Mouse (Mus musculus): ENCODE measurements around the gene Cebpz.

Cebpz gene

GRCm38 (mm10) chr17:78936466-78937228 is at the start of gene Cebpz, which contains the start of gene Ndufaf7:
Cebpz (minus strand) TSS chr17:78937066.
Ndufaf7 (plus strand) TSS chr17:78937136.
- DNase-seq (ENCODE audit: low spot score), result peak; percentile 98

DNA sequence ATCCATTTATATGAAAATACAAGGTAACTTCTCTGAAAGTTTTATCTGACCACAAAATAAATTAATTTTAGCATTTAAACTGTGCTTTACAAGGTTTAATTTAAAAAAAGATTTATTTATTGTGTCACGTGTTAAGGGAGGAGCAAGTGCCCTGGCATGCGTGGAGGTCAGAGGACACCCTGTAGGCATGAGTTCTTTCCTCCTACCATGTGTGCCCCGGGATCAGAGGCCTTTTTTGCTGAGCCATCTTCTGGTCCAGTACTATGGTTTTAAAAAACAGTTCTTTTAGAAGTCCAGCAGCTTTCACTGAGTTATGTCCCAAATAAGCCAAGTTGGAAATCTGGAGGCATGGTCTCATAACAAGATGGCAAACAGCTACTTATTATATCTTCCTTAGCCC is 46.9 kb upstream of the Cebpz start:
- no peak for DNase-seq (ENCODE audit: low spot score)

DNA sequence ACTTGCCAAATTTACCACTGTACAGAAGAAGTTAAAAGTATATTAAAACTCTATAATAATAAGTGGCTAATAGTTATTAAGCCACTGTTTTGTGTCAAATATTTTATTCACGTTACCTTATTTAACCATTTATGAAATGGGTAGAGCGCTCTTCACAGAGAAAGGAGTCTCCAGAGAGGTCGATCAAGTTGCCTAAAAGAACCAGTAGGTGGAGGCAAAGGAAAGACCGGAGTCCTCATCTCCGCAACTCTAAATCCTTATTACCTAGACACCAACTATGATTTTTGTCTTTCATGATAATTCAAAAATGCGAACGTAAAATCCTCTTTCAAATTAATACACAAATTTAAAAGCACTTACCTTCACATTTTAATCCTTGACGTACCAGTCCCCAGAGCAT is 46.3 kb upstream of the Cebpz start:
- no peak for DNase-seq (ENCODE audit: low spot score)

GRCm38 (mm10) chr17:78968500-78968899 is 31.6 kb upstream of the Cebpz start:
- DNase-seq (ENCODE audit: low spot score), result no peak

GRCm38 (mm10) chr17:78966092-78966883 is 29.4 kb upstream of the Cebpz start:
- DNase-seq (ENCODE audit: low spot score), result no peak

- peak; percentile 6 for DNase-seq (ENCODE audit: low spot score)
Measured at GRCm38 (mm10) chr17:78964387-78964786, 27.5 kb upstream of the Cebpz start.

DNA sequence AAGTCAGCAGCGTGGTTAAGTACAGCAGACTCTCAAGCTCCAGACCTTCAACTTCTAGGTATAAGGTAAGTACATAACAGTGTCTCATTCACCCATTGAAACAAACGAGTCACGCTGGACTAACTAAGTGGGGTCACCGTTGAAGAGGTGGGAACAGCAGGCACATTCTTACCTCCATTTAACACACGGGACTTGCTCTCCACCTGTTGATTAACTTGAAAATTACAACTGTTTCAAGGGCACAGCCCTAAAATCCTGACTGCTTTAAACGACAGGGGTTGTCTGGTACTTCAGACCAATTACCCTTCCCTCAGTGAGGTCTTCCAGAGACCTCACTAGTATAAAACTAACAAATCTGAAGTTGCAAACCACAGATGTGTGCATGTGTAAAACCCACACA is 22.6 kb upstream of the Cebpz start:
- no peak for DNase-seq (ENCODE audit: low spot score)

DNA sequence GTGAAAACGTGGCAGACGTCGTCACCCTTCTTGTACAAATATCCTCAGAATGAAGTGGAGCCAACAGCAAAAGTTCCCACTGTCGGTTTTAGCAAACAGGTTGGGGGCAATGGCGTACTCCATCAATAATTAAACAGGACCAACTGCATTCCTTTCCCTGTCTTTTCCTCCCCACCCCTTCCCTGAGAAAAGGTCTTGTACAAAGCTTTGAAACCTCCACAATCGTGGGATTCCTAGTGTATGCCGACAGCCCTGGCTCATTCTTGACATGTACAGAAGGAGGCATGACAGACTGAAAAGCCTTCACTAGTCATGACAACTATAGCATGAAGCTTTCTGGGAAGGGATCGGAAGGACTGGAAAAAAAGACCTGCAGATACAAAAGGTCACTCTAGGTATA is 16.4 kb upstream of the Cebpz start:
- DNase-seq (ENCODE audit: low spot score), result no peak

- no peak for DNase-seq (ENCODE audit: low spot score)
Measured at GRCm38 (mm10) chr17:78952070-78952469, 15.2 kb upstream of the Cebpz start.

- no peak for DNase-seq (ENCODE audit: low spot score)
Measured at GRCm38 (mm10) chr17:78951225-78951624, 14.4 kb upstream of the Cebpz start.

DNA sequence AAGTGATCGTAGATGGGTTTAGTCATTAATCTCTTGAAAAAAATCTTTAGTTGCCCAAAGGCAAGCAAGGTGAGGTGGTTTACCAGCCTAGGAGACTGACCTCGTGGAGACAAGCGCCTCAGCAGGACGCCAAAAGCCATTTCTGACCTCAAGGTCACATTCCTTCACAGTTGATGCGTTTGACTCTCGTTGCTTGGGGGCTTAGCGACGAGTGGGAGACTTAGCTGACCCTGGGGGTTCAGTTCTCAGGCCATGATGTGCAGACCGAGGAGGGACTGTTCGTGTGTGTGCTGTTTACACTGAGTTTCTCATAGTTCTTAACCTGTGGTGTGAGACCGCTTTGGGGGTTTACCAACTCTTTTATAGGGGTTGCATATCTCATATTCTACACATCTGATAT is 5.7 kb upstream of the Cebpz start:
- no peak for DNase-seq (ENCODE audit: low spot score)

DNA sequence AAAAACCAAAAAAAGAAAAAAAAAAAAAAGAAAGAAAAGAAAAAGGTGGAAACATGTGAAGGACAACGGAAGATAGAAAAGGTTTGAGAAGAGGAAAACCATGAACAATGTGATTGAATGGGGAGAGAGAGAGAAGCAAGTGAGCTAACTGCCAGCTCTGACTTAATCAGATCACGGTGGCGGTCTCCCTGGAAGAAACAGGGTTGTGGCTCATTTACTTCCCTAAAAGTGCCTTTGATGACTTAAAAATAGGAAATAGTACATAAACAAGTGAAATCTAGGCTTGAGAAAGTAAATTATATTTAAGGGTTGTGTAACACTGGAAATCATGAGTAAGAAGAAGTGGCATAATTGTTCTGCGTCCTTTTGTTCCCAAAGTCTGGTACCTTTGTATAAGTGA is 2.1 kb upstream of the Cebpz start:
- no peak for DNase-seq (ENCODE audit: low spot score)

GRCm38 (mm10) chr17:78937229-78937853 is 475 bp upstream of the Cebpz start:
- DNase-seq (ENCODE audit: low spot score), result no peak

- DNase-seq (ENCODE audit: low spot score), result no peak
Measured at GRCm38 (mm10) chr17:78935857-78936256, 1.0 kb downstream of the Cebpz start.

DNA sequence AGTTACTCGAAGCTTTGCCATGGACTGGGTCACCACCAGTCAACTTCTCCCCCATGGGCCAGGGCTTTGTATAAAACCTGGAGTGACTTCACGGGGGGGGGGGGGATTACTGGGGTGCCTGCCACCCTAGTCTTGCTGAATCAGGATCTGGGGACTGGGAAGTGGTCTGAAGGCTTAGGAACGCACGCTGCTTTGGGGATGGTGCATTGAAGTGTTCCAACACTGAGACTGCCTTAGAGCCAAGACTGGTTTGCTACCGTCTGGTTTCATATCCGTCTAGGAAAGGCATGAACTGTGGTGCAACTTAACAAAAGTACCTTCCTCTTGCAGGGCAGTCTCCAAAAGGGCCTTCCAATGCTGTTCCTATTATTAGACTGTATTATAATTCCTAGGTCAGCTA is 19.2 kb downstream of the Cebpz start:
- DNase-seq (ENCODE audit: low spot score), result no peak

DNA sequence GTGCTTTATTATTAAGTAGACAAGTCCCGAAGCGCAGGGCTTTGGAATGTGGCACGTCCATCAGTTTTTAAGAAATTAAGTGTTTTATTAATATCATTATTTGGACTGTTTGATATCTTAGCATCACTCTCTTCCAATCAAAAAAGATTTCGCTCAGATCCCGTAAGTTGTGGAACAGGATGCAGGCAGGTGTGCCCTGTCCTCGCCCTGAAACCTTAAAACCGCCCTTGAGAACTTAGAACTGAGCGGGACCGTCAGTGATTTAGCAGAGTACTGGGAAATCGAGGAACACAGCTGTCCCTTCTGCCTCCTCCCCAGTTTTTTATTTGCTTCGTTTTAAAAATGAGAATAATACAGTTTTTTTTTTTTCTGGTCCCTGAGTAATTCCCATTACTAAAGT is 20.0 kb downstream of the Cebpz start:
- no peak for DNase-seq (ENCODE audit: low spot score)

DNA sequence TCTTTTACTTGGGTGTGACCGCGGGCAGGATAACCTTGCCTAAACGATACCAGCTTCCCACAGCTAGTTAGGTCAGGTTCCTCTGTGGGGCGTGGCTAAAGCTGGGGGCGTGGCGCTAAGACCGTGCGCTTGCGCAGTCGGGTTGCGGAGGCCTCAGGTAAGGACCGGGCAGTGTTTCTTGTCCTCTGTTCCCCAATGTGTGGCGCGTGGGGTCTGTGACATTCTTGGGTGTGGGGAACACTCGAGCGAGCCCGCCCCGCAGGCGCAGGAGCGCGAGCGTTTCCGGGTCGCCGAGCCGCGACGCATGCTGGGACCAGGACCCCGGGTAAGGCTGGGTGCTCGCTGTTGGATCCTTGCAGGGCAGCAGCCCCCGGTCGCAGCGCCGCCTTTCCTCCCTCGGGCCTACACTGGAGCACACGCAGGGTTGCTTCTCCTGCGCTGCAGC is 20.5 kb downstream of the Cebpz start, which contains the start of gene Cebpzos:
TSS of gene Cebpzos (plus strand) at position 132 of the 445 bp plus-strand sequence.
- peak; percentile 85 for DNase-seq (ENCODE audit: low spot score)

- no peak for DNase-seq (ENCODE audit: low spot score)
Measured at GRCm38 (mm10) chr17:78915772-78916171, 21.1 kb downstream of the Cebpz start.

- DNase-seq (ENCODE audit: low spot score), result no peak
Measured at GRCm38 (mm10) chr17:78913921-78914320, 22.9 kb downstream of the Cebpz start.

DNA sequence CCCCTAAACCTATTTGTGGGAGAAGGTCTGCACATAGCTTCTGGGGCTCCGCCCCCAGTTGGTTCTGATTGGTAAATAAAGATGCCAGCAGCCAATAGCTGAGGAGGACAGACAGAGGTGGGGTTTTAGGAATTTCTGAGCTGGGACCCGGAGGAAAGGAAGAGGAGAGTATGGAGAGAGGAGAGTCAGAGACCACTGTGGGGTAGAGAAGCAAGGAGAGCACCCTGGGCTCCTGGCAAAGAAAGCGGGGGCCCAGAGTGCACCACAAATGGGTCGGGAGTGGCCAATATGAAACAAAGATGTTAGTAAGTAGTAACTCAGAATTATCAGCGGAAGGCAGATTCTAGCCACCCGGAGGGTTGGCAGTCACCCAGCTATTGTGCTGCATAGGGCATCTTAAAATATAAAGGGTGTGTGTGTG is 24.0 kb downstream of the Cebpz start:
- DNase-seq (ENCODE audit: low spot score), result no peak

GRCm38 (mm10) chr17:78909374-78909773 is 27.5 kb downstream of the Cebpz start:
- DNase-seq (ENCODE audit: low spot score), result no peak

- DNase-seq (ENCODE audit: low spot score), result no peak
Measured at GRCm38 (mm10) chr17:78906892-78907291, 30.0 kb downstream of the Cebpz start, which contains the start of gene Sult6b1. Sult6b1 (minus strand) TSS chr17:78906992.

DNA sequence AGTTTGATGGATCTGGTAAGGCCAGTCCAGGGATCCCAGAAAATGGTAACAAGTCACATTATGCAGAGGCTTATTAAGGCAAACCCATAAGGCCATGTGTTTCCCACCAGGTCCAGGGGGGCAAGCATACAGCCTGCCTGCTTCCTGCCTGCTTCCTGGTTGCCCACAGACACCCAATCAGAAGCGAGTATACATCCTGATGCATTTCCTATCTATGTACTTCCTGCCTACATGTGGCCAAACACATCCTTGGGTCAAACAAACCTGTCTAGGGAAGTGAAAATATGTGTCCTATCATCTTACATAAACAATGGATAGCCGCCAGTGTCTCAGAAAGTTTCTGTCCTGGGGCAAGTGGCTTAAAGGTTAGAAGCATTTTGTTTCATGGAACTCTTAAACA is 33.7 kb downstream of the Cebpz start:
- DNase-seq (ENCODE audit: low spot score), result no peak
